Mouse (Mus musculus): Measurements from ENCODE around the gene Pitpnm3. TPM values are rescaled to one million over a fixed set of nuclear protein-coding genes. Genes with fewer than 3 reads are reported as not detected.
"Not testable (repeated sequence)": the region's sequence is repeated elsewhere in the genome, so short reads cannot be mapped to it uniquely, and the experiment has no call there.

Gene Pitpnm3
- total RNA-seq (2021) = 0.63 and 1.4 TPM in 2 replicates
- long read RNA-seq, experiment 1 = 0 reads
- long read RNA-seq, experiment 2 = 0 reads

DNA sequence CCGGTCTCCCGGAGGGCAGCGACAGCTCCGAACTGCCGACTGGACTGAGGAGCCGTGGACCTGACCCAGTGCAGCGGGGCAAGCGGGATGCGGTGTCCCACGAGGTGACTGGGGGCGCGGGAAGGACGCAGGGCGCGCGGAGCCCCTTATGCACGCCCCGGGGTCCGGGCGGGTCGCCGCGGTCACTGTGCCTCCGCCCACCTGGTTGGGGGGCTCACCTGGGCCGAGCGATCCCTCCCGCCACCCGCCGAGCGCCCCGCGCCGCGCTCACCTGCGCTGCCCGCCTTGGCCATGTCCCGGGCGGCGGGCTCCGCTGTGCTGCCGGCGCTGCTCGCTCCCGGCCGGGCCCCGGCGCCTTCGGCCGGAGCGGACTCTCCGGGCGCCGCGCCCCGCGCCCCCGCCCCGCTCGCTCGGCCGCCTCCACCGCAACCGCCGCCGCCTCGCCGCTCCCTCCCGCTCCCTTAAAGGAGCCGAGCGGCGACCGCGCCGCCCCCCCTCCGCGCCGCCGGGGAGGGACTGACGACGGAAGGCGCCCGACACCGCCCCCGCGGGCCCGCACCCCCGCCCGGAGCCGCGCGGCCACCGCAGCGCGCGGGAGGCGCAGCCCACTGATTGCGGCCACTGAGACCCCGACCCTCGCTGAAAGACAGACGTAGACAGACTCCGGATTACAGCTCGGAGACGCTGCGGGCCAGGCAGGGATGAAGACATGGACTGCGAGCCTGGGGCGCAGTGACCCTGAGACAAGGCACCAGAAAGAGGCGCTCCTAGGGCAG, at the start of gene Pitpnm3:
Gene Pitpnm3, minus strand, starts transcription at position 396 of the 776 bp plus-strand sequence.
- peak; percentile 52 for DNase-seq

DNA sequence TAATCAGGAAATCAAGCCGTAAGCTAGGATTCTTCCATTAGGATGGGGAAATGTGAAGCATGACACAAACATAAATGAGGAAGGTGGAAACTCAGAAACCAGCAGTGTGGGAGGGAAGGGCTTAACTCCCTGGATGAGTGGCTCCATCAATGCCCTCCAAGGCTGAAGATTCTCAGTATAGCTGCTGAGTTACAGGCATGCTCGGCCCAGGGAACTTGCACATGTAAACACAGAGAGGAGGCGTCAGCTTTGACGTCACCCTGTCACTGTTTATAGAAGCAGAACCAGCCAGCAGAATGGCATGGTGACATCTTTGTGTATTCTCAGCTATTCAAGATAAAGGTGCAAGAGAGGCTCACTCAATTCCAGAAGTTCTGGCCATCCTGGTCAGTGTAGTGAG, 48.7 kb upstream of the Pitpnm3 start:
- no peak for DNase-seq

DNA sequence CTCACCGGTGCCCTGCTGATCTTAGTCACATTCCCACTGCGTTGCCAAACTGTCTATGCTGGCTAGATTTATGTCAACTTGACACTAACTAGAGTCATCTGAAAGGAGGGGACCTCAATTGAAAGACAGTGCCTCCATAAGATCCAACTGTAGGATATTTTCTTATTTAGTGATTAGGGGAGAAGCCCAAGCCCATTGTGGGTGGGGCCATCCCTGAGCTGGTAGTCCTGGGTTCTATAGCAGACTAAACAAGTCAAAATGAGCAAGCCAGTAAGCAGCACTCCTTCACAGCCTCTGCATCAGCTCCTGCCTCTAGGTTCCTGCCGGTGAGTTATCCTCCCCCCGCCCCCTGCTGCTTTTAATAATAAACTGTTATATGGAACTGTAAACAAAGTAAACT, 45.6 kb upstream of the Pitpnm3 start:
- DNase-seq = no peak

DNA sequence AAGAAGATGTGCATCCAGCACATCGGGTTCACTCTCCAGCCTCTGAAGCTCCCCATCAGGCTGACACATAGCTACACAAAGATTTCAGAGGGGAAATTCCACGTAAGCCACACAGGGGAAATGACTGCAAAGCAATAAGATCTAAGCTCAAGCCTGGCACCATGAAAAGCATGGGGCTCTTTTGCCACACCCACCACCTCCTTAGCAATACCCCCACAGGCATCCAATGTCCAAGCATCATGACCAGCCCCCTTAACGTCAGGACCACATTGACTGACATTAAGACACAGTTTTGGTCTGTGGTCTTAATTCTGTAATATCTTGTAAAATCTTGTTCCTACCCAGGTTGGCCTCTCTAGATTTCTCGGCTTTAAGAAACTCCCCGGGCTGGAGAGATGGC, 45.0 kb upstream of the Pitpnm3 start:
- no peak for DNase-seq

DNA sequence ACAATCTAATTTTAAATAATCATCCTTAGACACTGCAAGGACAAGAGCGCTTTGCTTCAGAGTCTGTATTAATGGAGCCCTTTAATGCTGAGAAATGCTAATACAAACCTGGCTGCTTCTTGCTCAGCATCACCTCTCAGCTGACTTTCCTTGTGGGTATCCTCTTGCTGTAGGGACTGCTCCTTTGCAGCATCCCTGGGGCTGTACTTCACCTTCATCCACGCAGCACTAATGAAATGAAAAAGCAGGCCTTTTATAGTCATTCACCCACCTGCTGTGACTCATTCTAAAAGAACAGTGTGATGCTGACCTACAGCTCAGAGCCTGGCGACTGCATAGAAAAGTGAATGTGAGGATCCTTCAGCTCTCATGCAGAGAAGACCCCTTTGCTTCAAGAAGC, 41.0 kb upstream of the Pitpnm3 start:
- DNase-seq = no peak

DNA sequence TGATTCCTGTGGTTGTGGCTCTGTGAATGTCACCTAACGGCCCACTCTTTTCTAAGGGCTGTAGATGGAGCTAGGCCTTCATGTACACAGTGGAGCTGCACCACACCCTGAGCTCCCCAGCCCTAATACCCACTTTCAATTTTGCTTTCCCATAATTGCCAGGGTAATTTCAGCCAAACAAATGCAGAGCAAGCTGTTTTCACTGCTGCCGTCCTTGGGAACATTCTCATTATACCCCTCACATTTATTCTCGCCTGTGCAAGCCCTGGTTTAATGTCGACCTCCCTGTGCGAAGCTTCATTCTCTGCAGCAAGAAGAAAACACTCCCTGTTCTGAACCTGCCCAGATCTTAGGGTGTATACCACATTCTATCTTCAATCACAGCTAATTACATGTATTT, 40.4 kb upstream of the Pitpnm3 start:
- no peak for DNase-seq

DNA sequence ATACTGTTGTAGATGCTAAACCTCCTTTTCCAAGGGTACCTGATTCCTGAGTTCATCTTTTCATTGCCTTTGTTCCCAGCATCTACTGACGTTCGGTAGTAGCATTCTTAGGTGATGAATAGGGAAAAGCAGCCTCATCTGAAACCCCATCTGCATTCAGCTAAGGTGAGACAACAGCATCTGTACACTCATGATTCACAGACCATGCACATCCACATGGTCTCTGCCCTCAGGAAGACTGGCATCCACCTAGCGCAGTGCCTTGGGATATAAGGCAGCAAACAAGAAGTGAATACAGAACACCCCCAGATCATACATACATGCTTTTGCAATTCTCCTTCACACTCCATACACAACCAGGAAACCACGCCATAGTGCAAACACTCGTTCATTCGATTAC, 39.1 kb upstream of the Pitpnm3 start:
- DNase-seq = no peak

DNA sequence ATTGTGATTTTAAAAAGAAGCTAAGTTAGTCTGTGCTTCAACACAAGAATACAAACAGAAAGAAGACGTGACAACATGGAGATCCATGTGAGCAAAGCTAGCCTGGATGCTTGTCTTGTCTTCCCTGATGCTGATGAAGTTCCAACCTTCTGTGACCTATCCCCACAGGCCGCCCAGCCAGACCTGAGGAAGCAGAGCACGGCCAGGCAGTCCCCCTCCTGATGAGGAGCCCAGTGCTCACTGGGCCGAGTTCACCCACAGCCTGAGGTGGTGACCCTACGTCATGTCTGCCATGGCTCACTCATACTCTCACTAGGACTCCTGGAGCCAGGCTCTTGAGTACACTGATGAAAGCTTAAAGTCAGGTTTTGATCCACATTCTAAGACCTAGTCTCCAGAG, 37.9 kb upstream of the Pitpnm3 start:
- DNase-seq = no peak

DNA sequence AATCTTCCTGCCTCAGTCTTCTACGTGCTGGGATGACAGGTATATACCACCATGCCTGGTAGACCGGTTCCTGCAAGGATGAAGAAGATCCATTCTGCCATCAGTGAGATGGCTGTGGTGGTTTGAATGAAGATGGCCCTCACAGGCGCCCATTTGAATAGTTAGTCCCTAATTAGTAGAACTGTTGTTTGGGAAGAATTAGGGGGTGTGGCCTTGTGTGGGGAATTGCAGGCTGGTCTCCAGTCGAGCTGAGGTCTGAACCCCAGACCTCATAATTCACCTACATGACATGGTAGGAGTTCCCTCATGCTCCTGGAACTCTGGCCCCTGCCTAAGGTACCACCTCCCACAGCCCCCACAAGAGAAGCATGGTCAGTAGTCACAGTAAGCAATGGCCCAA, 36.3 kb upstream of the Pitpnm3 start:
- not testable (repeated sequence) for DNase-seq

DNA sequence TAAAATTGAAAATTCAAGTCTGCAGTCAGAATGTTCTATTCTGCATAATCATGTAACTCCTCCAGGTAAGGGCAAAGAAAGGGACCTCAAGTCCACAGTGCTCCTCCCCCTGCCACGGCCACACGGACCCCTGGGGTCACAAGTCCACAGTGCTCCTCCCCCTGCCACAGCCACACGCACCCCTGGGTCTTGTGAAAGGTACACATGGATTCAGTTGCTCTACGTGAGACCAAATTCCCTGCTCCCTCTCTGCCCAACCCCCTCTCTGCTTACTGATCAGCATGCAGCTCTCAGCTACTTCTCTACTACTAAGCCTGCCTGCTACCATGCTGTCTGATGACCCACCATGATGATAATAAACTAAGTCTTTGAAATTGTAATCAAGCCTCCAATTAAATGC, 34.3 kb upstream of the Pitpnm3 start:
- DNase-seq = no peak

DNA sequence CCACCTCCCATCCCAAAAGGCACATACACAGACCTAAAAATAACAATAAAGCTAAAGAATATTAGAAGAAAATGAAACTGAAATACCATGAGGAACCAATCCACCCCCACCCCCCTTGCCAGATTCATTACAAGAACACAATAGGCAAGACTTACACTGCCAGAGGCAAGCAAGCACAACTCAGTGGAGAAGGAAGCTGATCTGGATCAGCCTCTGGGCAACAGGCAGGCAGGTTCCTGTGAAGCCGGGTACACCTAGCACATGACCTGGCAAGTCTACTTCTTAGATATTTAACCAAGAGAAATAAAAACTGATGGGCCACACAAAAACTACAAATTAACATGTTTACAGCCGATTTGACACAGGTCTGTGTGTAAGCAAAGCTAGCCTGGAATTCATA, 27.6 kb upstream of the Pitpnm3 start:
- DNase-seq = no peak

DNA sequence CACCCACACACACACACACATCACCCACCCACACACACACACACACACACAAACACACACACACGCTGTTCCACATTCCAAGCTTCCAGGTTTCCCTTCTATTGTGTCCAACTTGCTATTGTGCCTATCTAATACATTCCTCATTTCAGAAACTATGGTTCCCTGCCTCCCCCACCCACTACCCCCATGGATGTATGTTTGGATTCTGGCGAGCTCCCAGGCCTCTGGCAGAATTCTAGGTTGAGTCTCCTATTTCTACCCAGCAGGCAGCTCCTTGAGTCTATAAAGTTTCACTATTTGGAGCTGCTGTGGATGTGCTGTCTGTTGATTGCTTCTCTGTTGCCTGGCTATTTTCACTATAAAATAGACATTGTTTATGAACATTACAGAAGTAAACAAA, 21.0 kb upstream of the Pitpnm3 start:
- DNase-seq = no peak

DNA sequence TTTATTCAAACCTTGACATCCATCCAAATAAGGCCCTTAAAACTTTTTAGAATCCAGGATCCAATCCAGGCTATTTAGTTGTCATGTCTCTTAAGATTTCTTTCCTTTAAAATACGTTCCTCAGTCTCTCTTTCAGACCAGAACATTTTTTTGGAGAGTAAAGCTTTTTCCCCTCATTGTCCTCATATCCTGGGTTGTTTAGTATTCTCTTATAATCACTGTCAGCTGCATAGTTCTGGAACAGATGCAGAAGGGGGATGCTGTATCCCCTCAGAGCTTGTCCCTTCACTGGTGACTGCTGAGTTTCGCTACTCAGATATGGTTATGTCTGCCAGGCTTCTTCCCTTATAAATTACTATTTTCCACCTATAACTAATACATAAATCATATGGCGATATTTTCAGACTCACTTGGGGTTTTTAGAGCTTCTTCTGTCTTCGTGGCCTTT, 20.4 kb upstream of the Pitpnm3 start:
- DNase-seq = no peak

DNA sequence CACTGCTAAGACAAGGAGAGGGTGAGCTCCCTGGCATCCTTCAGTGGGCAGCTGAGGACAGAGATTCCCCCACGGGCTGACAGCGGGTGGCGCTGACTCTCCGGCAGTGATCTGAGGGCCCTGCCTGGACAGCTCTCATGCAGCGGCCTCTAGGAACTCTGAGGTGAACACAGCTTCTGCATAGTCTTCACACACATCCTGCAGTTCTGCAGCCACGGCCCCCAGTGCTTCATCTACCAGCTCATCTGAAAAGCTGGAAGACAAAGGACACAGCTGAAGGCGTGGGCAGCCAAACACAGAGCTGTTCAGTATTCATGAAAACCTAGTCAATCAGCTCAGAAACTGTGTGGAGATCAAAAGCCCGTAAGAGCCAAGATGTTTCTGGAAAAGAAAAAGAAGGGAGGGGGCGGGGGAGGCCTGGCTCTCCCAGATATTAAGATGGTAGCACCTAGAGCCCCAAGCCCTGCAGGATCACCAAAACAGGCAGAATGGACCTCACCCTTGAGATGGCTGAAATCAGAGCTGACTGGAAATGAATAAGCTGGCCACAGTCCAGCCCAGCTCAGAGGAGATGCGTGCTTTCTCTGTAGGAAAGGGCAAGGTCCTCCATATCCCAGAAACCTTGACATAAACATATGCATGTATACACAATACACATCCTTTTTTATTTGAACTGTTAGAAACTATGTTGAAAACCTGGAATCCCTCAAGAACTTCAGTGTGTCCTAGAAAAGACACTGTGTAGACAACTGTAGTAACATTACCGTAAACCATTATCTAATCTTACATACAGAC, 19.8 kb upstream of the Pitpnm3 start:
- DNase-seq = peak; percentile 37

DNA sequence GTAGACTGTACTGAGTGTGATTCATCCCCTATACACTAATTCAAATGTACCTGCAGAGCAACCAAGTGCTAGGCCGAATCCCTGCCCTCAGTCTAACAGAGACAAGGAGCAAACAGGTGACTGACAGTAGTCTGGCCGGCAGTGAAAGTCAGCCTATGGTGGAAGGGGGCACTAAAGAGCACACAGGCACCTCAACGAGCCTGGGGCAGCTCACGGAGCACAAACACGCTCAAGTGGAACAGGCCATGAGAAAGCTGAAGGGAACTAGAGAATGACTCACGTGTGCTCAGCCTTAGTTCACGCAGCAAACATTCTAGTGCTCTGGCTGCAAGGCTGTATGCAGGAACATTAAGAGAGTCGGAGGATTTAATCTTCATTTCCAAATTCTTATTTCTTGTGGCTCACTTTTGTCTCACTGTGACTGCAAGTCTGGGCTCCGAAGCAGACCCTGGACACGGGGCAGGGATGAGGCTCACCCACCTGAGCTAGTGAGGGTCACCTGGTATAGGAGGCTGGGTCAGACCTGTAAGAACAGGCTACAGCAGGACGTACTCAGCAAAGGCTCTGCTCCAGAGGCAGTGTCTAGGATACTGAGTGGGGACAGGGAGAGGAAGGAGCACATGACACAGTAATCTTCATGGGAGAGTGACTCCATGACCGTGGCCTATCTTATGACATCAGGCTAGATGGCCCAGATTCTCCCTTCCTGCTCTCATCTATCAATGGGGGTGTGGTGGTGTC, 17.7 kb upstream of the Pitpnm3 start:
- DNase-seq = no peak

DNA sequence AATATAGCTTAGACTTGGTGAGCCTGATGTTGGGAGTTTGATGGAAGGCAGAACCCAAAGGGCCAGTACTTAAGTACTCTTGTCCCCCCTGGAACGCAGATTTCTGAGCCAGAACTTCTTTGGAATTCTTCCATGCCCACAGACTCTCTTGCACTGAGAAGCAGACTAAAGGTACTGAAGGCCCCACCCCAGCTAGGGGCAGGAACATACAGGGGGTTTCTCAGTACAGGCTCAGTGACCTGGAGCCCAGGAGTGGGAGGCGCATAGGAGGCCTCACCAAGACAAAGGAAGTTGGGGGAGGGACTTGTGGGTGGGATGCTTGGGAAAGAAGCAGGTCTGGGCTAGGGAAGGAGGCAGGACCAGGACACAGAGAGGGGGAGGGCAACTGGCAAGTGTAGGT, 15.5 kb upstream of the Pitpnm3 start:
- DNase-seq = no peak

DNA sequence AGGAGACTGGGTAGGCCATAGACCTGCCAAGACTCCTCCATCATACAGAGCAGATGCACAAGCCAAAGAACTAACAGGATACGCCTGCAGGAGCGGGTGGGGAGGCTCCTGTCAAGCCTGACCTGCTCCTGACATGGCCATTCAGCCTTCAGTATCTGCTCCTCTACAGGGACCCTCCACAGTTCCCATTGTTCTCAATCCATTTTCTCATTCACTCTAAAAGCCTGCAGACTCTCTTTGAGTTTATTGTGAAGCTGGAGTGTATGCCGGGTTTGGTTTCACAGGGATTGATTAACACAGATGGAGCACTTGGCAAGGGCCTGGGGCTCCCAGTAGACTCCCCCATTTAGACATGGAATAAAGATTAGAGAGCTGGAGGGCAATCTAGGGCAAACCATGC, 12.3 kb upstream of the Pitpnm3 start:
- DNase-seq = no peak

DNA sequence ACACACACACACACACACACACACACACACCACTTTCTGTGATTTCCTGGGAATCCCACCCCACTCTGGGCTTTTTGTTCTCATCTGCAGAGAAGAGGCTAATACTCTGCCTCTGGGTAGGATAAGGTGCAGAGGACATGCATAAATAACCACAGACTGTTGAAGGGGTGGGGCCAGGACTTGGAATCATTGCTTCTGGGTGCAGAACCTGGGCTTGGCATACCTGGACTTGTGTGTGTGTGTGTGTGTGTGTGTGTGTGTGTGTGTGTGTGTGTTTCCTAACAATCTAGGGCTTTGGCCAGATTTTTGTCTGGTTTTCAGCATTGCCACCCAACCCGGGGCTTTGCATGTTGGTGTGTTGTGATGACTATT, 10.3 kb upstream of the Pitpnm3 start:
- DNase-seq = no peak

DNA sequence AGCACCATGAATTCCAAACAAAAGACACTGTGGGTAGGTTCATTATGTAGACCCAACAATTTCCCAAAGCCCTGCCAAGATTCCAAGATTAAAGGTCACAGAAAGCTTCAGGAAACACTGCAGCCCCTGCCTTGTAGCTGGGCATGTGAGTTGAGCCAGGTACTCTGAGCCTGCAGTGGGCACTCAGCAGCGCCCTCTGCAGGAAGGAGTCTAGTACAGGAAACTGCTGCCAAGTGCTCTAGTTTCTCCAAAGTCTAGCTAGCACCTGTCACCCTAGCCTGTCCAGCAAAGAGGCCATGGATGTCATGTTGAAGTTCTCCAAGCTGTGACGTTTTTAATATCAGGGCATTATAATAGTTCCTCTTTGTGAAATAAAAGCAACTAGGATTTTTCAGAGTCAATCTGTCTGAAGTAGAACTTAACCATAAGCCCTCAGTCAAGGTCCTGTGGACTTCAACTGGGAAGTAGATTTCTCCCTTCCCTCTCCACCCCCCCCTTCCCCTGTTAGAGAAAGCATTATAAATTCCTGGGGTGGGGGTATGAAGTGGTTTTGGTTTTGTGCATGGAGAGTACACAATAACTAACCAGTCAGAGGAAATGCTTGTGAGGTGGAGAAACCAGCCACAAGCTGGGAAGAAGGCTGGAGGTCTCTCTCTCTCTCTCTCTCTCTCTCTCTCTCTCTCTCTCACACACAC, 9.8 kb upstream of the Pitpnm3 start:
- peak; percentile 60 for DNase-seq

DNA sequence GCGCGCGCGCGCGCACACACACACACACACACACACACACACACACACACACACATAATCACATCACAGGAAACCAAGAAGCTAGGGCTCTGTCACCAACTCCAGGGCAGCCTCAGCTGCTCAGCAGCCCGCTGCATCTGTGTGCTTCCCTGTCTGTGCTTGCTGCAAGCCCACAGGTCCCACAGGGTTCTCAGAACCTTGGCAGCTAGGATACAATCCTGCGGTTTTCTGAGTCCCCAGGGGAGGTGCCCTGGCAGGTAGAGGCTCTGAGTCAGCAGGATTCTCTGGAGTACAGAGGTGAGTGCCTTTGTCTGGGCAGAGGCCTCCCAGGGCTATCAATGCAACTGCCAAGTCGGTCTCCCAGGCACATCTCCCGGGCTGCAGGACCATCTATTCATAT, 7.3 kb upstream of the Pitpnm3 start:
- peak; percentile 56 for DNase-seq

DNA sequence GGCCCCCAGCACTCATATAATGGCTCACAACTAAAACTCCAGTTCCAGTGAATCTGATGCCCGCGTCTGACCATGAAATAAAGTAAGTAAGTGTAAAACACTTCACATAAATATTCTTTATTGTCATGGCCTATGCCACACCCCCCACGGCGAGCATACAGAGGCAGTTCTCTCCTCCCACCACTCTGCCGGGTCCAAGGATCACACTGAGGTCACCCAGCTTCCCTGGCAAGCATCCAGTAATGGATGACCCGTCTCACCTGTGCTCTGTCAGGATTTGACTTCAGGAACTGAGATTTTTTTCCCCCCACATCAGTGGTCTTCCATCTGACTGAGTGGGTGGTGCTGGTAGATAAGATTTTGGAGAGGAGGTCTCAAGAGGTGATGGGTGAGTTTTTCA, 4.6 kb upstream of the Pitpnm3 start:
- DNase-seq = no peak

DNA sequence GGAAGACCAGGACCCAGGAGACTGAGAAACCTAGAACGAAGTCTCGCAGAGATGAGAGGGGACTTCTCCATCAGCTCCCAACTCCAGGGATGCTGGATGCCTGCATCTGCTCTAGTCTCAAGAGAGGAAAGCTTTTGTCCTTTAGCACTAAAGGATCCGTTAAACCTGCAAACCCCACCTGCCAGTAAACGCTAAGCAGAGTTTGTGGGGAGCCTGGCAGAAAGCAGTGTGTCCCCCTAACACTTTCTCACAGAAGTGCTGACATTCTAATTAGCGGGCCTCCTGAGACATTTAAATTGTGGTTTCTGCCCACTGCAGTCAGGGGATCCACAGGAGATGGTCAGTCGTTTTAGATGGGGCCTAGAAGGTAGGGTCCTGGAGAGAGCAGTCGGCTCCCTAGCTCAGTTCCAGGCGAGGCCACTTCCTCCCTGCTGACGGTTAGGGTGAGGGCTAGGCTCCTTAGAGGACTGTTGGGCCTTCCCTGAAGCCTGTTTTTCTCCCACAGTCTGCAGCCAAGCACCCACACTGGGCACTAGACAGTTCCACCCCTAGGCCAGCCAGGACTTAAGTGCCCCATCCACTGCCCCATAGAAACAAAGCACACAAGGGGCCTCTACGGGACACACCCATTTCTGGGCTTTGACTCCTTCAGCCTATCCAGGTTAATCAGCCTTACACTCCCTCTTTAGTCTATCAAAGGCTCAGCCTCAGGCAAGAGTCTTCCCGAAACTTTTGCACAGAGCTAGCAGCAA, 829 bp upstream of the Pitpnm3 start:
- no peak for DNase-seq

All from adrenal gland, postnatal 14 days (tissue).